Mouse (Mus musculus): Measurements from ENCODE around the gene Elk4.
A peak's percentile ranks its signal among the peaks of the same experiment; 100 is the strongest.

Gene Elk4

DNA sequence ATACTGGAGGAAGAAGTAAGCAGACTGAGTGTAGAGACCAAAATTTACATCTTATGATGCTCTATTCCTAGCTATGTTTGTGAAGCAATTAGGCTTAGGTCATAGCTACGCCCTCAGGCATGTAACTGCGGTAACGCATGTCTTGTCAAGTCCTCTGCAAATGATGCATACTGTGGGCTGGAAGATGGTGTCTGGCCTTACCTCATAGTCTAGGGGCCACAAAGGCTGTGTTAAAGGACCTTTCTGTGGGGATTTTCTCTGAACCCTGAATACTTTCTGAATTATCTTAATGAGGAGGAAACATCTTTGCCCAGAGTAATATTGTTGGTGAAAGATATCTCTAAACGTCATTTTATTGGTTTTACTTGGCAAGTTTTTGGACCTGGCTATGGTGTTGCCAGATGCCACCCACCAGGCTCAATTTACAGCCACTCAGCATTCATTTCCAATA, 5.5 kb upstream of the Elk4 start:
- Histone ChIP-seq H3K27me3 (ENCODE audit: control insufficient read depth, insufficient read depth, low read length, poor library complexity, severe bottlenecking) (no peaks in the 10 kb centered on the region), H3K36me3 (ENCODE audit: control insufficient read depth, insufficient read depth, low read length, poor library complexity, severe bottlenecking) (no peaks in the 10 kb centered on the region)
- DNase-seq (ENCODE audit: low read depth, low spot score), result no peak

DNA sequence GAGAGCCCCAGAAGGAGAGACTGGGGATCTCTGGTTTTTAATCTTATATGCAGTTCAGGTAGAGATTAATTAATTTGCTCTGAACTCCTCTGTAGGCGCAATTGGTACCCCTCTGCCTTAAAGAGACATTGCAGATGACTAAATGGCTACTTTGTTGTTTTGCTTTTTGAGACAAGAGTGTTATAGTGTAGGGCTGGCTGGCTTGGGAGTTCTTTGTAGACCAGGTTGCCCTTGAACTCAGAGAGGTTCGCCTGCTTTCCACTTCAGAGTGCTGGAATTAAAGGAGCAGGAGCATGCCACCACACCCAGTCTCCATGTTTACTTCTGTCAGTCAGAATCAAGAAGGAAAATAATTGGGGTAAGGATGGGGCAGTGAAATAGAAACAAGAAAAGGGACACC, 4.3 kb upstream of the Elk4 start:
- H3K27me3 ChIP-seq (ENCODE audit: control insufficient read depth, insufficient read depth, low read length, poor library complexity, severe bottlenecking), result no peaks in the 10 kb centered on the region
- no peak for DNase-seq (ENCODE audit: low read depth, low spot score)
- no peaks in the 10 kb centered on the region for H3K36me3 ChIP-seq (ENCODE audit: control insufficient read depth, insufficient read depth, low read length, poor library complexity, severe bottlenecking)

DNA sequence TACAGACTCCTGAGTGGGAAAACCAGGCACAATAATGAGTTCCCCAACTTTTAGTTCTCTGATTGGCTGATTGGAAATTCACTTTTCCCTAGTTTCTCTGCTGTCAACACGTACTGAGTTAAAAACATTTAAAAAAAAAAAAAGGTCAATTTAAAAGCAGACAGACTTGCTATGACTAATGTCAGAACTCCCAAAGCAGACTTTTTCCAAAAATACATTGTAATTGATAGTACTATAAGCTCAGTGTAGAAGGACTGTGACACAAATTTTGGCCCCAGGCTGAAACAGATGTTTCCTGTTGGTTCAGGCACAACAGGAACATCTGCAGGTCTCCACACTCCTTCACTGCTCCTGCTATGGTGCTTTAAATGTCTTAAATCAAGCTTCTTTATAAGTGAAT, 3.6 kb upstream of the Elk4 start:
- Histone ChIP-seq H3K36me3 (ENCODE audit: control insufficient read depth, insufficient read depth, low read length, poor library complexity, severe bottlenecking) (no peaks in the 10 kb centered on the region), H3K27me3 (ENCODE audit: control insufficient read depth, insufficient read depth, low read length, poor library complexity, severe bottlenecking) (no peaks in the 10 kb centered on the region)
- no peak for DNase-seq (ENCODE audit: low read depth, low spot score)

DNA sequence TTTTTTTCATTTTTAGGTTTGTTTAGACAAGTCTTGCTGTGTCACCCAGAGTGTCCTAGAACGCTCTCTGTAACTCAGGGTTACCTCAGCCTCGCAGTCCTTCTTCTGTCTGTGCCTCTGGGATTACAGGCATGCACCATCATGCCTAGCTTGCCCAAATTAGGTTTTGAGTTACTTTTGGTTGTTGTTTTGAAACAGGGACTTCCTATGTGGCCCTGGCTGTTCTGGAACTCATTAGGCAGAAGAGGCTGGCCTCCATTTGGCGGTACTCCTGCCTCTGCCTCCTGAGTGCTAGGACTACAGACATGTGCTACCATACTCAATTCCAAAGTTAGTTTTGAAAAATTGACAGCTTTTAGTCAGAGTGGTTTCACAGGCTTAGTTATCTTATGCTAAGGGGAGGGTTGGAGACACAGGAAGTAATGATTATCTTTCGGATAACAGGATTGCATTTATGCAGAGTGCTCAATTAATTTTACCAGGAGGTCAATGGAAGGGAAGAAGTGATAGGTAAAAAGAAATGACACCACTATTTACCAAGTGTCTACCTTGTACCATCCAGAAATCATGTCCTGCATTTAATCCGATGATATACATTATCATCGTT, 2.7 kb upstream of the Elk4 start:
- Histone ChIP-seq H3K36me3 (ENCODE audit: control insufficient read depth, insufficient read depth, low read length, poor library complexity, severe bottlenecking) (no peaks in the 10 kb centered on the region), H3K27me3 (ENCODE audit: control insufficient read depth, insufficient read depth, low read length, poor library complexity, severe bottlenecking) (no peaks in the 10 kb centered on the region)
- DNase-seq (ENCODE audit: low read depth, low spot score), result no peak

DNA sequence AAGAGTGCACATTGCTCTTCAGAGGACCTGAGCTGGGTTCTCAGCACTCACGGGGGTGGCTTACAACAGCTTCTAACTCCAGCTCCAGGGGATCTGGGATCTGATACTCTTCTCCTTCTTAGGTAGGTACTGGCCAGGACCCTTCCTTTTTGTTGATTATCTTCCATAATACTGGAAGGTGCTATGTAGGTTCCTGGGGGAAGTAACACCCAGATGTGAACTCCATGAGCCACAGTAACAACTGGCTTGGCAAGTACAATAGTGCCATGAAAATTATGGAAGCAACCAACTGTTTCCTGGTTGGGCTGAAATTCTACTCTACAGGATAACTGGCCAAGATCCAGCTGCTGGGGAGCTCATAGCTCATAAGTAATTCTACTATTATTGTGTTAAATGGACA, 1.9 kb upstream of the Elk4 start:
- H3K27me3 ChIP-seq (ENCODE audit: control insufficient read depth, insufficient read depth, low read length, poor library complexity, severe bottlenecking), result no peaks in the 10 kb centered on the region
- DNase-seq (ENCODE audit: low read depth, low spot score), result no peak
- no peaks in the 10 kb centered on the region; the same call in 1 of the 2 replicates for H3K36me3 ChIP-seq (ENCODE audit: control insufficient read depth, insufficient read depth, low read length, poor library complexity, severe bottlenecking)

DNA sequence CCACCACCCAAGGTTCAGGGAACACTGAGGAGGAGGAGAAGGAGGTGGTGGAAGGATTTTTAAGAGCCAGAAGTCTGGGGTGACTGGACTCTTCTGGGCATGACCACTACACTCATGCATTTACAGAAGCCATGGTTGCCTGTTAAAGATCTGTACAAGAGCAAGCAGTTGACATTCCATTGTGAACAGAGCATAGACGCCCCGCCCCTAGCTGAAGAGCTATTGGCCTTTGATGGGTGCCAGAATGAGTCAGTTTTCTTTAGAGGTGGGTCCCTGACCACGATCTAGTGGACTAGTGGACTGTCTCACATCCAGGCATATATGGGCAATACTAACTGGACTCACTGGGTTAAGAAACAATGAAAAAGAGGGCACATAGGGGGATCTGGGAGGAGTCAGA, 1.4 kb upstream of the Elk4 start:
- no peaks in the 10 kb centered on the region for H3K27me3 ChIP-seq (ENCODE audit: control insufficient read depth, insufficient read depth, low read length, poor library complexity, severe bottlenecking)
- H3K36me3 ChIP-seq (ENCODE audit: control insufficient read depth, insufficient read depth, low read length, poor library complexity, severe bottlenecking), result no peaks in the 10 kb centered on the region; the same call in 1 of the 2 replicates
- no peak for DNase-seq (ENCODE audit: low read depth, low spot score)

DNA sequence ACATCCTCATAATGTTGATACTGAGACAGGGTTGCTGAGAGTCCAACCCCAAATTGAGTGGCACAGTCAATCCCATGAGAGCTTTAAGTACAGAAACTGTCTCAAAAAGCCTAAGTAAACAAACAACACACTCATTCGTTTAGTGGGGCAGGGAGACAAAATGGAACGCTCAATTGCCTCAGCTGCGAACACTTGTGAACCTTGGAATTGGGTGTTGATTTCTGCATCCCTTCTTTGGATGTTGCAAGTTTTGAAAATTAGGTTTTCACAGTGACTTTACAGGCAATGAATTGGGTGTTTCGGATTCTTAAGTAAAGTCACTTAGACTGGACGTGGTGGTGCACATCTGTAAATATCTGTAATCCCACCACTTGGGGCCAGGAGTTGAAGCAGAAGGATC, 686 bp upstream of the Elk4 start:
- H3K27me3 ChIP-seq (ENCODE audit: control insufficient read depth, insufficient read depth, low read length, poor library complexity, severe bottlenecking), result no peaks in the 10 kb centered on the region
- no peak for DNase-seq (ENCODE audit: low read depth, low spot score)
- no peaks in the 10 kb centered on the region; the same call in 1 of the 2 replicates for H3K36me3 ChIP-seq (ENCODE audit: control insufficient read depth, insufficient read depth, low read length, poor library complexity, severe bottlenecking)

DNA sequence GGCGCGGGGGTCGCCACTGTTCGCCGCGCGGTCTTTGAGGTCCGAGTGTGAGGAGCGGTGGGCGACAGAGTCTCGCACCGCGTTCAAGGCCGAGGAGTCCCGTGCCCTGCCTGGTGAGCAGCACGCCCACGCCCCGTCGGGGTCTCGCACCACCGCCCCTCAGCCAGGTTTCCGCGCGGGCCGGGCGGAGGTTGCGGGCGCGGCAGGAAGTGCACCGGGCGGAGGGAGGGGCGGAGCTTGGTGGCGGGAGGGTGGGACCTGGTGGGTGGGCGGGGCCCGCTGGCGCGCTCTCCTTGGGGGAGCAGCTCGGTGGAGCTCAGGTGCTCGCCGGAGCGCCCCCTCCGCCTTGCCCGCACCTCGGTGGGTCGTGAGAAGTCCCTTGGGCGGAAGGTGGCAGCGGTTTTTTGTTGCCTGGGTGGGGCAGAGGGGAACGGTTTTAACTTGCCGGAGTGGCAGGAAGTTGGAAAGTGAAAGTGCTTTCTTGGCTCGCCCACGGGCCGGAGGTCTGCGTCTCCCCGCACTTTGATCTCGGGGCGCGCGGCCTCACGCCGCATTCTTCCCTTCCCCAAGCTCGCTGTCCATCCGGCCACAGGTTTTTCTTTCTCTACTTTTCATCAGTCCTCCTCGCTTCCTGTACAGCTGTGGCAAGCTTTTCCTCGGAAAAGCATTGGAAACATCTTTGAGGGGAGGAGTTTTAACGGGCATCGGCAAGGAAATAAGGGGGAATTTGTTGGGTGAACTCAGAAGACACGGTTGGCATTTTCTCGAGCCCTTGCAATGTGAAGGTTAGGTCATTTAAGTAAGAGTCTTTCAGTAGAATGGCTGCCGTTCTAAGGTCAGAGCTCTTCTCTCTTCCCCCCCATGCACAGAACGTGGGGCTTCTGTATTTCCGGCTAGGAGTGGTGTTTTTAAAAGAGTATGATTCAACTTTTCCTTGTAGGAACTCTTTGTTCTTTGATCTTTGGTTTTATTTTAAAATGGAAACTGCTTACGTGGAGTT, 721 bp downstream of the Elk4 start:
- Histone ChIP-seq H3K36me3 (ENCODE audit: control insufficient read depth, insufficient read depth, low read length, poor library complexity, severe bottlenecking) (no peaks in the 10 kb centered on the region; the same call in 1 of the 2 replicates), H3K27me3 (ENCODE audit: control insufficient read depth, insufficient read depth, low read length, poor library complexity, severe bottlenecking) (no peaks in the 10 kb centered on the region)

DNA sequence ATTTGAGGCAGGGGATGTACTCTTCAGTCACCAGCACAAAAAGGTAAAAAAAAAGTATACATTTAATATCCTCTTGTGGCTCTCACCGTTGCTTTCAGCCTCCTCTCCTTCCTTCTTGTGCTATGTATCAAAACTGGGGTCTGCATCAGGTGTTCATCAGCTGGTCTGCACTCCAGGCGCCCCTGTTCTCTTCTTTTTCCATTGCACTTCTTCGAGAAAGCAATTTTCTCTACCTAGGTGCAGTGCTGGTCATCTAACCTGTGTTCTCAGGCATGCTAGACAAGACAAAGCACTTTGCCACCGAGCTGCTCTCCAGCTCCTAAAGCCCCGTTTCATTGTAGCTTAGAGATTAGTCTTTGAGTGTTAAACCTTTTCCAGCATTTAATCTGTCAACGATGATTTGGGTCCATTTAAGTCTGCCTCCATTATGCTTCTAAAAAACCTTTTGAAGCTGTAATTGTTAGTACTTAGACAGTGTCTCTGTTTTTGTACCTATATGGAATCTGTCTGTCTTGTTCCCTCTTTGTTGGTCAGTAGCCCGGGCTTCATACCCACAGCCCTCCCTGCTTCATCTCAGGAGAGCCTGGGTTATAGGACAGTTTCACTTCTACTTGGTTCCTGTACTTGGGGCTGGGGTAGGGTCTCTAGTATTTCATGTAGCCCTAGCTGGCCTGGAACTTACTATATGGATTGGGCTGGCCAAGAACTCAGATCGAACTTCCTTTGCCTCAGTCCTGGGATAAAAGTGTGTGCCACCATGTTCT, 1.7 kb downstream of the Elk4 start:
- peak; percentile 32 for DNase-seq (ENCODE audit: low read depth, low spot score)
- Histone ChIP-seq H3K36me3 (ENCODE audit: control insufficient read depth, insufficient read depth, low read length, poor library complexity, severe bottlenecking) (no peaks in the 10 kb centered on the region; the same call in 1 of the 2 replicates), H3K27me3 (ENCODE audit: control insufficient read depth, insufficient read depth, low read length, poor library complexity, severe bottlenecking) (no peaks in the 10 kb centered on the region)

More for the DNA sequence above, 721 bp downstream of the Elk4 start:
- DNase-seq (ENCODE audit: low read depth, low spot score), result peak; percentile 97

DNA sequence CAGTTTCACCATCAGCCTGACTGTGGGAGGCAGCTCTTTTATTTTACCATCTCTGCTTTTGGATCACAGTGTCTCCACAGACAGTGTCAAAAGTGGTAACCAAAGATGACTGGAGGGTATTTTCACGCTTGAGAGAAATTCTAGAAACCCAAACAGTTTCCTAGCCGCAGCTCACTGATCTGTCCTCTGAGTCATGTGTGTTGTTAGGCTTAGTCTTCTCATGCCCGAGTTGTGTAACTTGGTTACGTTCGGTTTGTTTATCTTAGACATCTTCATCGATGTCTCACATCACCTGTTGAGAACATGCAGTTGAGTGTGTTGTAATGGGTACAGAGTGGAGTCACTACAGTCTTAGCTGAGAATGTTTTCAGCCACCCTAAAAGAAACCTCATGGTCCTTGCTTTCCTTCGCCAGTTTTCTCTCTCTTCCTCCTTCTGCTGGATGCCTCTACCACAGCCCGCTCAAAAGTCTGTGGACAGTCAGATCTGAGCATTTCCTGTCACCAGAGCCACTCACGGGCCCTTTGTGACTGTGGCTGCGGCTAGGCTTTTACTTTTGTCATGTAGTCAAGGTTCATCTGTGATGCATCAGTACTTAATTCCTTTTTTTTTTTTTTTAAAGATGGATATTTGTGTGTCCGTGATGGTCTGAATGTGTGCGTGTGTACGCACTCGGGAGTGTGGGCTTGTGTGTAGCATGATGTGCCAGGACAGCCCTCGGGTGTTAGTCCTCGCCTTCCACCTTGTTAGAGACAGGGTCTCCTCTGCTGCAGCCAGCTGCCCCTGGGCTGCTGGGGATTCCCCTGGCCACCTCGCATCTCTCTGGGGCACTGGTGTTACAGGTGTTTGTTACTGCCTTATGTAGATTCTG, 3.5 kb downstream of the Elk4 start:
- Histone ChIP-seq H3K36me3 (ENCODE audit: control insufficient read depth, insufficient read depth, low read length, poor library complexity, severe bottlenecking) (peaks cover 2% of the 10 kb centered on the region), H3K27me3 (ENCODE audit: control insufficient read depth, insufficient read depth, low read length, poor library complexity, severe bottlenecking) (no peaks in the 10 kb centered on the region)
- peak; percentile 85 for DNase-seq (ENCODE audit: low read depth, low spot score)

DNA sequence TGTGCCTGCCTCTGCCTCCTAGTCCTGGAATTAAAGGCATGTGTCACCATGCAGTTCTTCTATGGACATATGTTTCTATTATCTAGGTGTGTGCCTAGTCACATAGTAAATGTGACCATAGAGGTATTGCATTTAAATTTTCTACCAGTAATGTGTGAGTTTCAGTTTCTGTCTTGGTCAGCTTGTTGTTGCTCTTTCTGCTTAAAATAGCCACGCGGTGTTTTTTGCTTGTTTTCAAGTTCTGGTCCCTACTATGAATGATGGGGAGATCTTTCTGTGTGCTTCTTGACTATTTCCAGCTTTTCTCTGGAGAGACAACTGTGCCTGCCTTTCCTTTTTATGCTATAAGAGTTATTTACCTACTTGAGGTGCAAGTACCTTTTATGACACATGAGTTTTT, 4.4 kb downstream of the Elk4 start:
- H3K27me3 ChIP-seq (ENCODE audit: control insufficient read depth, insufficient read depth, low read length, poor library complexity, severe bottlenecking), result no peaks in the 10 kb centered on the region
- peak; percentile 61 for DNase-seq (ENCODE audit: low read depth, low spot score)
- peaks cover 2% of the 10 kb centered on the region for H3K36me3 ChIP-seq (ENCODE audit: control insufficient read depth, insufficient read depth, low read length, poor library complexity, severe bottlenecking)

DNA sequence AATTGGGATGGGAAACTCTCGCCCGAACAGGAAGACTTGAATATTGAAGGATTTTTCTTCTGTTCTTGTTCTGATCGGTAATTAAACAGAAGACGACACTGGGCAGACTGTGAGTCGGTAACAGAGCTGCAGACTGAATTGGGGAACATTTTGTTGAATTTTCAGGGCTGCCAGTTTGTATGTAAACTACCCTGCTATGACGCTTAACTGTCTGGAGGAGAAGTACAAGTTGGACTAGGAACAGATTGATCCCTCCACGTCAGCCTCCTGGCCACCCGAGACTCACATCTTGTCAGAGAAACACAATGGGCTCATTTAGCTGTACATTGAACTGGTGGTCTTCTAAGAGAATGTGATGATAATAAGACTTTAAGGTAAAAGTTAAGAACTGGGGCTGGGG, 5.5 kb downstream of the Elk4 start:
- no peaks in the 10 kb centered on the region for H3K27me3 ChIP-seq (ENCODE audit: control insufficient read depth, insufficient read depth, low read length, poor library complexity, severe bottlenecking)
- H3K36me3 ChIP-seq (ENCODE audit: control insufficient read depth, insufficient read depth, low read length, poor library complexity, severe bottlenecking), result peaks cover 6% of the 10 kb centered on the region
- DNase-seq (ENCODE audit: low read depth, low spot score), result no peak

DNA sequence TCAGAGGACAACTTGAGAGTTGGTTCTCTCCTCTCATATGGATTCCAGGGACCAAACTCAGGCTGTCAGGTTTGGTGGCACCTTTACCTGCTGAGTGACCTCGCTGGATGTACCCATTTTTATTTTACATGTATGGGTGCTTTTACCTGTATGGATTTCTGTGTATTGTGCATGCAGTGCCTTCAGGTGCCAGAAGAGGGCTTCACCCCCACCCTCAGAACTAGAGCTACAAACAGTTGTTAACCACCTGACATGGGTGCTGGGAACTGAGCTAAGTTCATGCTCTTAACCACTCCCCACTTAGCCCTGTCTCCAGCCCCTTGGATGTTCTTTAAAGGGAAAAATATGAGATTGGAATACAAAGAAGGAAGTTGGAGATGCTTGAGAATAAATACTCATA, 7.4 kb downstream of the Elk4 start:
- H3K27me3 ChIP-seq (ENCODE audit: control insufficient read depth, insufficient read depth, low read length, poor library complexity, severe bottlenecking), result no peaks in the 10 kb centered on the region
- H3K36me3 ChIP-seq (ENCODE audit: control insufficient read depth, insufficient read depth, low read length, poor library complexity, severe bottlenecking), result peaks cover 14% of the 10 kb centered on the region
- peak; percentile 64 for DNase-seq (ENCODE audit: low read depth, low spot score)

DNA sequence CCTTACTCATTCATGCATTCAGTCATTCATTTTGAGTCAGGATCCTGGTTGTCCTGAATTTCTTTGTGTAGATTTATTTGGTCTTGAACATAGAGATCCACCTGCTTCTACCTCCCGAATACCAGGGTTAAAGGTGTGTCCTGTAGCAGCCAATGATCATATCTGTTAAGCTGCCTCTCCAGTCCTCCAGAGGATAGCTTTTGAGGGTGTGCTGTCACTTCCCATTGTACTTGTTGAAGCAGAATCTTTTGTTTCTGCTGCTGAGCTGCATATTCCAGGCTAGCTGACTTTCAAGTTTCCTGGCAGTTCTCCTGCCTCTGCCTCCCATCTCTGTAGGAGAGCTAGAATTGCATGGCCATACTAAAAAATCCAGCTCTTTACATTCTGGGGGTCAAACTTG, 9.3 kb downstream of the Elk4 start:
- Histone ChIP-seq H3K36me3 (ENCODE audit: control insufficient read depth, insufficient read depth, low read length, poor library complexity, severe bottlenecking) (peaks cover 19% of the 10 kb centered on the region), H3K27me3 (ENCODE audit: control insufficient read depth, insufficient read depth, low read length, poor library complexity, severe bottlenecking) (no peaks in the 10 kb centered on the region)
- no peak for DNase-seq (ENCODE audit: low read depth, low spot score)

All from splenic B cell, adult 2 months (primary cell).